Mouse (Mus musculus) kidney, postnatal 36 days (tissue): Measurements from ENCODE around the gene Hist1h3c.
"Not testable (repeated sequence)": the region's sequence is repeated elsewhere in the genome, so short reads cannot be mapped to it uniquely, and the experiment has no call there.

Experiments
- DNase-seq, 2 experiments: peaks; one replicate each; pipeline ENCODE4 v3.0.0; 2021 to 2022; ENCODE audit warnings: mixed read lengths in 2 of 2

The Hist1h3c gene

GRCm38 (mm10) chr13:23745381-23746161 lies at the start of gene Hist1h3c:
Gene Hist1h3c (minus strand): TSS chr13:23745602.
- DNase-seq, result peak; percentile 87 to 92

- DNase-seq, result peak; percentile 54 to 71
These were observed 47.1 kb upstream of the Hist1h3c start for GRCm38 (mm10) chr13:23792520-23792919.

GRCm38 (mm10) chr13:23779025-23779424 lies 33.6 kb upstream of the Hist1h3c start:
- DNase-seq, result no peak

GRCm38 (mm10) chr13:23778339-23778738 lies 32.9 kb upstream of the Hist1h3c start:
- DNase-seq, result no peak

- DNase-seq, result peak; percentile 27 to 29
These were observed 27.3 kb upstream of the Hist1h3c start for GRCm38 (mm10) chr13:23772561-23773313.

GRCm38 (mm10) chr13:23769613-23770012 lies 24.2 kb upstream of the Hist1h3c start, which contains the start of gene Trim38:
Gene Trim38 (plus strand): TSS chr13:23769913.
- DNase-seq, result not testable (repeated sequence)

GRCm38 (mm10) chr13:23768834-23769397 lies 23.5 kb upstream of the Hist1h3c start:
- no peak for DNase-seq

- no peak for DNase-seq
These were observed 21.4 kb upstream of the Hist1h3c start for GRCm38 (mm10) chr13:23766772-23767171.

- DNase-seq, result no peak
These were observed 19.7 kb upstream of the Hist1h3c start for GRCm38 (mm10) chr13:23765172-23765513.

- no peak for DNase-seq
These were observed 19.1 kb upstream of the Hist1h3c start for GRCm38 (mm10) chr13:23764324-23765171.

GRCm38 (mm10) chr13:23763586-23764323 lies 18.4 kb upstream of the Hist1h3c start, which contains the start of gene Hist1h1a:
Gene Hist1h1a (plus strand): TSS chr13:23763666.
- DNase-seq, result peak; percentile 85 to 88

GRCm38 (mm10) chr13:23763242-23763585 lies 17.8 kb upstream of the Hist1h3c start:
- no peak for DNase-seq

GRCm38 (mm10) chr13:23761871-23762821 lies 16.7 kb upstream of the Hist1h3c start, which contains the start of gene Hist1h3a:
Gene Hist1h3a (minus strand): TSS chr13:23762386.
- DNase-seq, result peak; percentile 55 to 68

GRCm38 (mm10) chr13:23760972-23761864 lies 15.8 kb upstream of the Hist1h3c start, which contains the start of gene Hist1h4a:
Gene Hist1h4a (minus strand): TSS chr13:23761230.
- DNase-seq, result peak; percentile 99

GRCm38 (mm10) chr13:23760240-23760971 lies 15.0 kb upstream of the Hist1h3c start:
- no peak for DNase-seq

GRCm38 (mm10) chr13:23759916-23760239 lies 14.5 kb upstream of the Hist1h3c start:
- no peak for DNase-seq

- no peak for DNase-seq
These were observed 13.9 kb upstream of the Hist1h3c start for GRCm38 (mm10) chr13:23759251-23759771.

- DNase-seq, result no peak
These were observed 12.5 kb upstream of the Hist1h3c start for GRCm38 (mm10) chr13:23757921-23758320.
